Mouse (Mus musculus) adrenal gland, adult 8-10 months (tissue): ENCODE results near the gene Knstrn. TPM values are rescaled to one million over a fixed set of nuclear protein-coding genes. Genes with fewer than 3 reads are reported as not detected.

Source experiments
- DNase-seq: peaks from one replicate; pipeline ENCODE4 v3.0.0; 2022
- total RNA-seq, 4 experiments: library from RNA; stranded (reverse); gene quantifications; 2 replicates each; pipeline ENCODE4 v1.2.4; 2022

The Knstrn gene
- total RNA-seq, 4 experiments from 2014 or later: 1.3 to 3.2 (median 2.5) TPM

- peak; percentile 61 for DNase-seq
Observed at GRCm38 (mm10) chr2:118899981-118900825, 86.4 kb downstream of the Knstrn start, which contains the start of gene Bahd1. TSS of gene Bahd1 (plus strand) at chr2:118900377.

GRCm38 (mm10) chr2:118900826-118901140 lies 87.0 kb downstream of the Knstrn start:
- DNase-seq: no peak

GRCm38 (mm10) chr2:118901175-118902031 lies 87.6 kb downstream of the Knstrn start:
- DNase-seq: peak; percentile 98

- peak; percentile 66 for DNase-seq
Observed at GRCm38 (mm10) chr2:118902051-118903025, 88.5 kb downstream of the Knstrn start.

GRCm38 (mm10) chr2:118903333-118903741 lies 89.5 kb downstream of the Knstrn start:
- no peak for DNase-seq

Other genes starting within 250 kb of the Knstrn start
- gene Bub1b, start 215.8 kb upstream of the Knstrn start, total RNA-seq: 1 to 10 TPM; 3.7 to 8.2 (median 4.8) TPM
- gene Pak6, start 150.7 kb upstream of the Knstrn start, total RNA-seq: 10 to 100 TPM; 27.0 to 35.6 (median 28.7) TPM
- under 1 TPM; 0.11 to 0.84 (median 0.36) TPM for gene Ankrd63, start 110.0 kb upstream of the Knstrn start, total RNA-seq
- 1 to 10 TPM; 2.0 to 4.1 (median 3.0) TPM for gene Plcb2, start 85.6 kb upstream of the Knstrn start, total RNA-seq
- gene Inafm2, start 68.2 kb upstream of the Knstrn start, total RNA-seq: 10 to 100 TPM; 36.3 to 48.6 (median 39.9) TPM
- 10 to 100 TPM in 2 of 4 experiments, 1 to 10 TPM in 2; 5.3 to 18.8 (median 11.2) TPM for gene Ccdc9b, start 51.3 kb upstream of the Knstrn start, total RNA-seq
- gene Phgr1, start 41.2 kb upstream of the Knstrn start, total RNA-seq: not detected
- gene Disp2, start 34.3 kb upstream of the Knstrn start, total RNA-seq: 10 to 100 TPM; 43.7 to 68.9 (median 51.7) TPM
- 100 to 1,000 TPM; 250 to 438 (median 309) TPM for gene Ivd, start 48.0 kb downstream of the Knstrn start, total RNA-seq
- 10 to 100 TPM; 51.1 to 62.8 (median 59.2) TPM for gene Bahd1, start 86.4 kb downstream of the Knstrn start, total RNA-seq
- 10 to 100 TPM; 13.5 to 19.7 (median 16.7) TPM for gene Chst14, start 112.5 kb downstream of the Knstrn start, total RNA-seq
- 10 to 100 TPM; 22.5 to 26.5 (median 23.2) TPM for gene Ccdc32, start 215.4 kb downstream of the Knstrn start, total RNA-seq
- gene Rpusd2, start 220.8 kb downstream of the Knstrn start, total RNA-seq: 1 to 10 TPM; 5.1 to 8.2 (median 7.2) TPM
- 1 to 10 TPM in 2 of 4 experiments, under 1 TPM in 2; 0.46 to 1.0 (median 0.96) TPM for gene Knl1, start 233.1 kb downstream of the Knstrn start, total RNA-seq